Mouse (Mus musculus) ovary, adult 18-20 months (tissue): ENCODE measurements at regions not wholly inside any gene's neighbourhood (a gene's known extent, or its start where the extent isn't known, plus 50 kb on each side); places are given as distances from the start of the nearest gene placed in this dataset.

Experiments
- DNase-seq: peaks from one replicate; pipeline ENCODE4 v3.0.0; 2022; ENCODE audit warnings: low spot score, mixed read lengths

DNA sequence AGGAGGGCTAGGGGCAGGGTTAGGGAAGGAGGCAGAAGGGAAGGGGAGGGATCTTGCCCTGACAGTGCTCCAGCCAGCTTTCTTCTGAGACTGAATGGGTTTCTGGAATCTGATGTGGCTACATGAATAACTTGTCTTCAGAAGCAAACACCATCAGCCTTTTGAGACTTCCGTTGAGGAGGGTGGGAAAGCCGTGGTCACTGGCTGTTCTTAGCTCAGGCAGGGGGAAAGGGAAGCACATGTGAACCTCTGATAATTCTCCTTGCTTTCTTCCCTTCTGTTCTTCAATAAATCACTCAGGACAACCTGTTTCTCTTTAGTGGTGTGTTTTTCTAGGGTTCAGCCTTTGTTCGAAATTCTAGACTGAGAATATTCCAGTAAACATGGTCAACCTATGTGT lies 148.9 kb downstream of the Bcl11a start:
- DNase-seq, result no peak

DNA sequence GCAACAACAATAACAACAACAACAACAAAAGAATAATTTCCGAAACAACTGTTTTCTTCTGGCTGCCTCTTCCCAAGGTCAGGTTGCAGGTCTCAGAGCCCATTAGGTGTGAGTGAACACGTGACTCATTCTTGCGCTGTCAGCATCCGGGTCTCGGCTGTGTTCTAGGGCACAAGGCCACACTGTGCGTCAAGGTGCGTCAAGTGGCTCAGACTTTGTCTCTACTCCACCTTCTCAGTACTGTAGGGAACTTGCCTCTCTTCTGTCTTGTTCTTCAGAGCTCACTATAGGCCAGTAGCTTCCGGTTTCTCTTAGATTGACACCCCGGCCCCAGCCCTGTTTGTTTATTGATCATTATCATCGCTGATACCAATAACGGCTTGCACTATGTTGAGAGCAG lies 155.5 kb downstream of the Bcl11a start:
- DNase-seq, result no peak

DNA sequence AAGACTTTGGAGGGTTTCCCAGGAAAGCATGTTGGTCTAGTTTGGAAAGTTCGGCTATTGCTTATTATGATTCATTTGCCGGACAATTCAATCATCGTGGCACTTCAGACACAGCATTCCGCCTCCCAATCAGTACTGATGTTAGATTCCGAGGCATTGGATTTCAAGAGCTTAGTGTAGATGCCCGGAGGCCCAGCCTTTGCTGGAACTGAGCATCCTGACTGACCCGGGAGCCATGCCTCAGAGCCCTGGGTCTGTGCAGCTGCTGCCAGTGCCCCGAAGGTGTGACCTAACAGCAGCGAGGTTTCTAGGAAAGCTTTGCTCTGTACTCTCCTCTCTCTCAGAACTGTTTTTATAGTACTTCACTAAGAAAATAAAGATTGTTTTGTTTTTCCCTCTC lies 156.0 kb downstream of the Bcl11a start:
- no peak for DNase-seq

DNA sequence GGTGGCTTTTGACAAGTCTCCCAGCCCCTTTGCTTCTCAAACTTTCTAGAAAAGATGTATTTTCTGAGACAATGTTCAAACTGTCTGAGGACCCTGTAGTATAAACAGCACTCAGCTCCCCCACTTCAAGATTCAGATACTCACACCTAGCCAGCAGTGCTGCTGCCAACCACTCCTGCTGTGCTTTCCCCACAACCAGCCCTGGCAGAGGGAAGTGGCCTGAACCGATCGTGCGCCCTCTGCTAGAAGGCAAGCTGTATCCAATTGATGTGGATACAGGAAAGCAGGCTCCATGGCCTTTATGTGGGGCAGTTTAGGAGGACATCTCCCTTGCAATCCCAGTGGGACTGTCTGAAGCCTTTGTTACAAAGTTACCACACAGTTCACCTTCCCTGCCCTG lies 156.6 kb downstream of the Bcl11a start:
- DNase-seq, result no peak

DNA sequence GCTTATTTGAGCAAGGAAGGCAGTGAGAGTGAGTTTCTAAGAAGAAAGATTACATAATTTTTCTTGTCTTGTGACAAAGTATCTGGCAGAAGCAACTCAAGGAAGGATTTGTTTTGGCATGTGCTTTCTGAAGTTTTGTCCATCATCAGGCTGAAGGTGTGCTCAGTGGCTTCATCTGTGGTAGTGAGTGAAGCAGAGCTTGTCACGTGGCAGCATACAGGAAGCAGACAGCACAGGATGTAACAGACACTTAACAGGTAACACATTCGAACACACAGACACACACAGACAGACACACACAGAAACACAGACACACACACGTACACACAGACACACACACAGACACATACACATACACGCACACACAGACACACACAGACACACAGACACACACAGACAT lies 157.5 kb downstream of the Bcl11a start:
- no peak for DNase-seq

DNA sequence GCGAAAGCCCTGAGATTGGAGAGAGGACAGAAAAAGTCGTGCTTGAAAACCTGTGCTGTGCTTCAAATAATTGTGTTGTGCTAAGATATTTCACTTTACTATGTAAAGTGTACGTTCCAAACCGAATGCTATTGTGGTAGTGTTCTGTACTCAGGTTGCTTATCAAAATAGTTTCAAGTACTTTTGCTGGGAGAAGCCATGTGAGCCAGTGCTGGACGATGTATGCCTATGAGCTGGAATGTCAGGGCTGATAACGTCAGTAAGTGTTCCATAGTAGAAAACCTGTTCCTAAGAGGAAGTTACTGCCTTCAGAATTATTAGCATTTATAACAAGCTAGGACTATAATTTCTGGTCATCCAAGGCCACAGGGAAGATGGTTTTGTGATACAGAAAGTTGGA lies 161.8 kb downstream of the Bcl11a start:
- no peak for DNase-seq

DNA sequence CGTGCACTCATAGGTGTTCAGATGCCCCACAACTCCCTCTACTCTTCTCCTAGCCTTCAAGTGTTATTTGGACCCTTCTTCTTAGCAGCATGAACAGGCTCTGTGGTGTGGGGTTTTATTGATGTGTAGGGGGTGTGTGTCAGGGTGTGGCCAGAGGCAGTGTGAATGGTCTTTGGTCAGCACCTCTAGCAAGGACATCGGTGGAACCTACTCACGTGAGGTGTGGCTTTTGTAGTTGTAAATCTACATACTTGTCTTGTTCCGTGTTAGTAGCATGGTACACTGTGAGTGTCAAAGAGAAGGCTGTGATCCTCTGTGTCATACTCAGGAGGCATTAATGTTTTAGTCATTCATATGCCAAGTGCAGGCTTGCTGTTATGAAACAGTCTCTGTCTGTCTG lies 164.2 kb downstream of the Bcl11a start:
- DNase-seq, result no peak

DNA sequence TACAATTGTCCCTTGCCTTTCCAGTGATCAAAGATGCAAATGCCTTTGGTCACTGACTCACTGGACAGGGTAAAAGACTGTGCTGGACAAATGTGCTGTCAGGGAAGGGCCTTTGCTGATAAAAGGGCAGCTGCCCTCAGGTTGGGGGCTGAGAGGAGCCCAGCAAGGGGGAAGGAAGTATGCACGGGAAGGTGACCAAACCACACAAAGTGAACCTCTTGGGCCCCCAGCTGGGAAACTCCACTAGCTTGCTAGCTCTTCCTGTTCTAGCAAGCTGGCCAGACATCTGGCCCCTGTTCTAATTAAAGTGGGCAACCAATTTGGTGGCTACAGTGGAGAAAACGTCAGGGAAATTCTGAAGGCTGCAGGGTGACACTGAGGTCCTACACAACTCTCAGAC lies 165.0 kb downstream of the Bcl11a start:
- DNase-seq, result no peak

DNA sequence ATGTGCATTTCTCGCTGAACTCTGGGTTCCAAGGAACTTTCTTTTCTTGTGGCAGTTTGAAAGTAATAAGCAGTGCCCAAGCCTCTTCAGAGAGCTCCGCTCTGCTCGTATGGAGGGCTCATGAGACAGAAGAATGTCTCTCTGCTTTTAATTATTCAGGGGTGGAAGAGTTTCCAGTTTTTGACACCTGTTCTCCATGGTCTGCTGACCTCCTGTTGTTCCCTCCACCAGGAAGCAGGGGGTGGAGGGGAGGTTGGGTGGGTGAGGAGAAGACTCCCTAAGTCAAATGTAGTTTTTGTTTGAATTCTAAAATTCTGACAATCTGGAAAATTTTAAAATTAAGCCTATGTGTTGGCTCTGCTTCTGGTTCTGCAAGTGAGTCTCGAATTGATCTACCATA lies 167.5 kb downstream of the Bcl11a start:
- DNase-seq, result no peak

DNA sequence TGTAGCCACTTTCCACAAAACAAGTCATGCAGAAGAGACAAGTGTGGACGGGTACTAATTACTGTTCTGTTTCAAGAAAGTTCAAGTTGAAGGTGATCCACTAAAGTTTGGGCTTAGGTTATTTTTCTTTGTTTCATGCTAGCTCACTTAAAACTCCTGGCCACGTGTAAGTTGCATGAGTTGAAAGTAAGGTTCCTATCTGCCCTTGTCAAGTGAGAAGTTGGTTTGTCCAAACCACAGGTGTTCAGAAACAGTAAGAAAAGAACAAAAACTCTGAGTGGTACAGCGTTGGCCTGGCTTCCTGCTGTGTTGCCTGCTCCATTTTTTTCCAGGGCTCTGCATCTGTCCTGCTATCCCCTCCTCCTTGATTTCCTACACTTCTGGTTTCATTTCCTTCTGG lies 168.5 kb downstream of the Bcl11a start:
- DNase-seq, result no peak

DNA sequence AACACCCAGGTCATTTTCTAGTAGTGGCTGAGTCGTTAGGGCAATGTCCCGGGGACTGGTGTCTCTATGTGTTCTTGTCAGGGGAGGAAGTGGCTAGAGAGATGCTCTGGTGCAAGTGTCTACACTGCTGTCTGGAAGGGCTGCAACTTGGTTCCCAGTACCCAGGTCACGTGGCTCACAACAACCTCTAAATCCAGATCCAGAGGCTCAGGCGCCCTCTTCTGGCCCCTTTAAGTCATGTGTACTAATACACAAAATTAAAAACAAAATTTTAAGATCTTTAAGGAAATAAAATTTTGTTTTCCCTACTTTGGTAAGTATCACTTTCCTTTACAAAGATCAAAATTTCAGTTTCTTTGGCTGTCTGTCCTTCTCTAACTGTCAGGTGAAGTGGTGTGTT lies 169.4 kb downstream of the Bcl11a start:
- no peak for DNase-seq

DNA sequence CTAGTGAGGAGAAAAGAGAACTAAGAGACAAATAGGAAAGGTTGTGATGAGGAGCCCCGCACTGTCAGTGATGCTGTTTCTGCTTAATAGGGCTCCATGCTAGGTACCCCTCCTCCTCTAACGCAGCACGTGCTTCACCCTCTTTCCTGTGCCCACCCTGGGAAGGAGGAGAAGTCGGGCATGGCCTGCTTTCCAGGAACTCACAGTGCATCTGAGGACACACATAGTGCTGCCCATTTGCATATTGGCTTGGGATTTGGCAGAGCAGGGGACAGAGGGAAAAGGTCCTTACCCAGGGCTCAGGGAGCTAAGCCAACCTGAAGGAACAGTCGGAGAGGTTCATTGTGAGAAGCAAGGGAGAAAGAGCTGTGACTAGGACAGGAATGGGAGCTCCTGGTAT lies 173.7 kb downstream of the Bcl11a start:
- DNase-seq, result no peak

DNA sequence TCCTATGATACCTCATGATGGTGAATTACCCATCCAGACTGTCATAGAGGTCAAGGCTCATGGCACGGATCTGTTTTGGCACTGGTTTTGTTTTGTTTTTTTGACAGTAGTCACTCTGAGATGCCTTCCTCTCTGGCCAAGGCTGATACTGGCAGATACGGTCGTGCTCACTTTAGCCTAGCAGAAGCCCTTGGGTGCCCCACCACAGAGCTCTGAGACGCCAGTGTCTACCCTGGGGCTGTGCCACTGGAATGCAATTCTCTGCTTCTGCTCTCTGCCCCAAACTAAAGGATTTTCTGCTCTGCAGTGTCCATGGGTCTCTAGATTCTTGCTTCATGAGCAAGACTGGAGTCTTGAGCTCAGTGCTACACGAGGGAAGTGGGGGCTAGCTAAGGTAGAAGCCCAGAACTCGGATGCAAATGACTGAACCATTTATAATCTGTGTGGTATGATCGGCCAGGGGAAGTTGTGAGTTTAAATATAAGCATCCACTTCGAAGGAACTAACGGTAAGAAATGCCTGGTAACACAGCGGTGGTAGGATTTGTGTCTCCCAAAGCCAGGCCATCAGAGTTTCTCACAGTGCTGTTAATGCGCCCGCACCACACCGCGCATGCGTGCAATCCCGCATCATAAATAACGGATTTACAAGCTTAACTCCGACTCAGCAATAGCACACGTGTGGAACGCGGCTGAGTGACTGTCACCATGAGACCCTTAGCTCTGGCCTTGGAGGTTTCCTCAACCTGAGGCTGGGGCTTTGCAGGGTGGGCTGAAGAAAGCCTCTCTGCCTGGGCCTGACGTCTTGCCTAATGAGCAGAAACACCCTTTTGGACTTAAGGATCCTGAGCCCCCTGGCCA lies 177.6 kb downstream of the Bcl11a start:
- no peak for DNase-seq

DNA sequence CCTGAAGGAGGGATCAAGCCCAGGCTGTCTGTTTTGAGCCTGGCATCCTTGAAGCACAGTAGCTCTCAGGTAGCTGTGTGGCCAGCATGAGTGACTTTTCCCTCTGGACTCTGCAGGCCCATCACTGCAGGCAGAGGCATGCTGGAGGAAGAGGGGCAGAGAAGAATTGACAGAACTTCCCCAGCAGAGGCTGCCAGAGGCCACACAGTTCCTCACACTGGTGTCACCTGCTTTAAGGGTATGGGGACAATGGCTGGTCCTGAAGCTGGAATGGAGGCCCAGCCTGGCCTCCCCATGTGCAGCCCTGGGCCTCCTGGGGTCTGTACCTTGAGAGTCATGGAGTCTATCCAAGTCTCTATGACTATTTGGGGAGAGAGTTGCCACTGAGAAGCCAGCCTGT lies 179.9 kb downstream of the Bcl11a start:
- DNase-seq, result no peak

DNA sequence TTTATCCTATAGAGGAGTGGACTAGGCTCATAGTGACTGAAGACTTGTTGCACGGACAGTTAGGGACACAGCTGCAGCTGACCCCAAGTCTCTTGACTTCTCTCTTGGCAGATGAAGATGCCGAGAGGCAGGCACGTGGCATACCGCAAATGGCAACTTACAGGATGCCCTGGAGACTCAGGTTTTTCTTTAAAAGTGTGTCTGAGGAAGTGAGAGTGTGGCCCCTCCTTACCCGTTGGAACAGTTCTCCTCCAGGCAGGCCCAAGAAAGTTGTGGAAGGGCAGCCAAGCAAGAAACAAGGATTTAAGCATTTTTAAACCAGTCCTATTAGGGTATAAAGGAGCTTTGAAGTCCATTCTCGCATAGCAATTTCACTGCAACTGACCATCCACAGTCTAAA lies 180.5 kb downstream of the Bcl11a start:
- DNase-seq, result no peak

DNA sequence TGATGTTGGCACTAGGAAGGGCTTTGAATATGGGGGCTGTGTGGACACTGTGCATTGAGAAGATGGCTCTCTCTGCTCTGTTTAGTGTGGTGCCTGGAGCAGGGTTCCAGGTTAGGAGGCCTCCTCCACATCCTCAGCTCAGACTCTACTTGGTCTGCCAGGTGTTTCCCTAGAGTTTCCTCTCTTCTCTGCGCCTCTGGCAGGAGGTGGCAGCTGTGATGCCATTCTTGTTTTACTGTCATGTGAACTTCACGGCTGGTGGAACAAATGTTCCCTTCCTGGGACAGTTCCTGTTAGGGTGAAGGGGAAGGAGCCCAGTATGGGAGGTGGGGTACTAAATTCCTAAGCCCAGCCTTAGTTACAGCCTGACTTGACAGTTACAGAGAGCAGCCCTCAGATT lies 181.8 kb downstream of the Bcl11a start:
- DNase-seq, result no peak

DNA sequence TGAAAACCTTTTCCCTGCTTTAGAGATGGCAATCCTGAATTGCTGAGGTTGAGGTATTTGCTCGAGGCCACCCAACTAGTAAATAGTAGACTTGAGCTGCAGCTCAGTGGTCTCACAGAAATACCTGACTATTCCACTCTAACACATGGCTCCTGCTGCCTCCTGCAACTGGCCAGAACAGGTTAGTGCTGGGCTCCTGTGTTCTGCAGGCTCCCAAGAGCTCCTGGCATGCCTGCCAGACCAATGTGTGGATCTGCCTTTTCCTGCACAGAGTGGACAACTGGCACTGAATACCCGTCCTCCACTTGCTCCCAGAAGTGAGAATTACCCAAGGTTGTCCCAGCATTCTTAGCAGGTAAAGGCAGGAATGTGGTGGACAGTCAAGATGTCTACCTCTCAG lies 191.2 kb downstream of the Bcl11a start:
- DNase-seq, result no peak

DNA sequence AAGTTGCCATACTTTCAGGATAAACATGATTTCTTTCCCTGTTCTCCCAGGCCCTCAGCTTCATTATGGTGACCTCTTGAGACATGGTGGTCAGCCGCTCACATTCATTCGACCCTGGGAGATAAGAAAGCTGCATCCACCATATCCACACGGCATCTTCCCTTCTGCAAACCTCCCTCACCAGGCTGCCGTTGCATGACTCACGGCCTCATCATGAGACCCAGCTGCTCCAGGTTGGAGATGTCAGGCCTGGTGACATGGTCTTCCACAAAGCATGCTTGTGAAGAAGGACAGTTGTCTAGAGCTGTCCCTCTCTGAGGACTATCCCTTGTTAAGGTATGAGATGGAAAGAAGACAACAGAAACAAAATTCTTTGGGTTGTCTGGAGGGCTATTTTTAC lies 203.8 kb downstream of the Bcl11a start:
- no peak for DNase-seq

DNA sequence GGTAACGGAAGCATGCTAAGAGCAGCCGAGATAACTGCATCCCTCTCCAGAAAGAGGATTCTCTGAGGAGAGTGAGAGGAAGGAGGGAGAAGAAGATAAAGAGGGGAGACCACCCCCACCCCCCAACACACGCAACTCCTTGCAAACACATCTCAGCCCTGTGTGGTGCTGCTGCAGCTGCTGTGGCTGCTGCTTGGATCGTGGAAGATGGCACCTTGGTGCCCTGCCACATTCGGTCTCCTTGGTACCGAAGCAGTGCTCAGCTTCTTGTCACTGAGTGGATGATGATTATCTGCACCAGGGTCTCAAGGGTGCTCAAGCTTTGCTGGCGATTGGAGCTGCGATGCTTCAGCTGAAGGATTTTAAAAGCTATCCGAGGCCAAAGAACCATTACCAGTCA lies 204.7 kb downstream of the Bcl11a start:
- no peak for DNase-seq

DNA sequence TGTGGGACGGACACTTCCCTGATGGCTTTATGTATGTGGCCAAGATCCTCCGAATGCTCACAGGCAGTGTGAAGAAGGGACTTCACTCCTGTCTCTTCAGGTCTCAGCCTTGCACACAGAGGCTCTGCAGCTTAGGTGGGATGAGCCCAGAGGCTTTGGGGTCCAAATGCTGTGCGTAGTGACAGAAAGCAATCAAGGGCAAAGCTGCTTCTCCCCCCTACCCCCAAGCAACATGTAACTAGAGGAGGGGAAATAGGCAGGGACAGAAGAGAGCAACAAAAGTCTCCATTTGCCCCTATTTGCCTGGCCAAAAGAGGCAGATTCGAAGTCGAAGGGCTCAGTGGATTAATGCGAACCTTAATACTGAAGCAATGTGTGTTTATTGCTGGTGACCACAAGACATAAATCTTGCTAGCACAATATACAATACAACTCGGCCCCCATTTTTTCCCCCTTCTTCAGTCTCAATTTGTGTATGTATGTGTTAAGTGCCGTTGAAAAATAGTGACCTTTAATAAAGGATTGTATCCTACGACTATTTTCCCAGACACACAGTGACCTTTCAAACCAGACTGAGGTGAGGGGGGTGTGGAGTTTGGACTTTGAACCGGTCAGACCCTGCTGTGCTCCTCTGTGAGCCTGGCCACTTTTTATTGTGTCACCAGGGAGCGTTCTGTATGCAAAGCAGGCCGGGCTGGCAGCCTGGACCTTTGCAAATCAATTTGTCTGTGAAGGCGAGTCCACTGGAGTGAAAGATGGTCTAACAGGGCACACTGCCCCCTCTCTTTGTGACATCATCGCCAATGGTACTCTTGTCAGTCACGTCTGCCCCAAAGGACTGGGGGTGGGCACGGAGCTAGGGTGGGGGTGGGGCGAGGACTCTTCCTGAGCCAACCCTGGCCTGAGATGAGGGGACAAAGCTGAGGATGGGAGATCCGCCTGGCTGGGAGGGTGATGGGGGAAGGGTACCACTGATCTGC lies 208.6 kb downstream of the Bcl11a start:
- no peak for DNase-seq

DNA sequence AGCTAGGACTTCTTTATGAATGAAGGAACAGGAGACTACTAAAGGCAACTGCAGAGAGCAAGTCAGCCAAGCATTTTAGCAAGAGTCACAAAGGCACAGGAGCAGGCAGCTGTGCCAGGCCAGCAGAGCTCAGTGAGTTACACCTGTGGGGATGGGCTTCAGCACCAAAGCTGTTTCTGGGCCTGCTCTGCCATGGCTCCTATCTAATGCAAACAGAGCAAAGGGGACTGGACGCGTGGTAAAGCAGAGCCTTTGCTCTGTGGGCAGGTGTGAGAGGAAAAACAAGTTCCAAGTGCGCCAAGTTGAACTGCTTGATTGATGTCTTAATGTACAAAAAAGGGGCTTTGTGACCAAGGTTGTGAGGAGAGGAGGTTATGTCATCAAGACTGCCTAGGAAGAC lies 215.4 kb downstream of the Bcl11a start:
- DNase-seq, result no peak

DNA sequence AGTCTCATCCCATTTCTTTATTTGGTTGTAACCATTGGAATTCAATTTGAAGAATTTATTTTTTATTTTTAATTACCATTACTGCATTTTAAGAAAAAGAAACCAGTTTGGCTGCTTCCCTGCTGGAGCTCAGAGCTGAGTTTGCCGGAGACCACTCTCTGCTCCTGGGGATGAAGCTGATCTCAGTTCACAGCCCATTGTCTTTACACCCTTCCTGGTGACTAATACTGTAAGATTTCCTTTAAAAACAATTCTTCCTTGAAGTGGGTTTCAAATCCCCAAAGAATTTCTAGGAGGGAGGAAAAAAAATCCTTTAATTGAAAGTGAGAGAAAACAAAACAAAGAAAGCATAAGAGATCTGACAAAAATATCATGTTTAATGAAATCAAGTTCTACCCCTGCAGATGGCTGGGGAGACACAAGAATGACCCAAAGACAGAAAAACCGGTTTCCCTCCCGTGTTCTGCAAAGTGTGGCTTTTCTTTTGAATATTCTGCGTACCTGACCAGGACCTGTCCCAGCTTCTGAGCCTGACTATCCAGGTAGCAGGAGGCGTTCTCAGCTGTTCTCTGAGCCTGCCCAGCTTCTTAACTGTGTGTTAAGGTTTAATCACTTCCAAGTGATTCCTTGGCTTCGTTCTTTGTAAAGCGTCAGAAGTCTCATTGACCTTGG lies 216.1 kb downstream of the Bcl11a start:
- DNase-seq, result no peak
